ENCODE assay signal across 8 mouse cellular contexts in genomic region chr4:123071266-123071966, GRCm38 (mm10). TPM values are rescaled to one million over a fixed set of nuclear protein-coding genes. Genes with fewer than 3 reads are reported as not detected.
DNase-seq lines count a peak whose midpoint lies in the region; ATAC-seq and TF ChIP-seq lines count a peak whose summit lies in the region.

No protein-coding gene starts in this region.

- H3K9ac ChIP-seq in MEL (ENCODE audit: control insufficient read depth, low read depth, low read length, poor library complexity, severe bottlenecking), result peak overlapping the region; percentile 45
- H3K9ac ChIP-seq in embryonic facial prominence, embryonic 15.5 days, result no peak overlapping the region
- no peak overlapping the region for H3K9ac ChIP-seq in lung, postnatal 0 days (replicated peaks; ENCODE audit: low read depth)

- no peaks in the 10 kb centered on the region for H3K27me3 ChIP-seq in MEL (ENCODE audit: control insufficient read depth in 1 of 2, insufficient read depth in 2 of 2, low read length in 2 of 2)
- H3K27me3 ChIP-seq in embryonic facial prominence, embryonic 15.5 days, result no peaks in the 10 kb centered on the region
- no peaks in the 10 kb centered on the region; the same call in 1 of the 2 replicates for H3K27me3 ChIP-seq in lung, postnatal 0 days (replicated peaks; ENCODE audit: insufficient read depth, low read length)

- TF ChIP-seq EP300 in MEL (IDR thresholded peaks at IDR 0.05; ENCODE audit: low read depth in 1 of 2, low read length in 2 of 2), result peak; percentile 50 to 53; a peak in 2 of 4 replicates
- TF ChIP-seq EP300 in lung, postnatal 0 days (IDR thresholded peaks at IDR 0.05), result no peak

- TF ChIP-seq POLR2A in MEL (IDR thresholded peaks at IDR 0.05; ENCODE audit: control insufficient read depth in 1 of 2, insufficient read depth in 1 of 2, low read depth in 1 of 2, low read length in 2 of 2, poor library complexity in 1 of 2), result no peak

- no peaks in the 10 kb centered on the region for H3K79me2 ChIP-seq in MEL (ENCODE audit: control insufficient read depth, insufficient read depth, low read length, poor library complexity)

- peak; percentile 72; the same call in 1 of the 2 replicates for ATAC-seq in frontal cortex, adult (ENCODE audit: low TSS enrichment)
- ATAC-seq in embryonic facial prominence, embryonic 15.5 days (ENCODE audit: insufficient number of reproducible peaks, low FRiP score, low TSS enrichment, low read depth), result 0 out of 2 replicates have a peak, but pooled peaks have one; percentile 19
- peak; percentile 94 for ATAC-seq in lung, postnatal 0 days

- H3K36me3 ChIP-seq in MEL (ENCODE audit: control insufficient read depth in 1 of 2, insufficient read depth in 2 of 2, low read length in 2 of 2), result peaks cover 0 to 10% of the 10 kb centered on the region in 2 experiments; a peak in 2 of 4 replicates
- no peaks in the 10 kb centered on the region for H3K36me3 ChIP-seq in embryonic facial prominence, embryonic 15.5 days
- no peaks in the 10 kb centered on the region for H3K36me3 ChIP-seq in lung, postnatal 0 days (ENCODE audit: insufficient read depth, low read length)

- WGBS in embryonic facial prominence, embryonic 15.5 days, result 8% methylated on average over 13 of the region's 13 CpGs
- WGBS in lung, postnatal 0 days, result 4% methylated on average over 13 of the region's 13 CpGs

- no peak for DNase-seq in frontal cortex, postnatal 25 days (ENCODE audit: low spot score in 2 of 2)
- DNase-seq in MEL (ENCODE audit: low read depth, low spot score), result peak; percentile 92
- peak; percentile 44 for DNase-seq in kidney, adult 18-20 months
- peak; percentile 85 for DNase-seq in lung, postnatal 0 days (ENCODE audit: low spot score)
- DNase-seq in retina, postnatal 1 day, result peak; percentile 64
- peak; percentile 58 to 65 for DNase-seq in urinary bladder, postnatal 4 days (ENCODE audit: low spot score in 2 of 2)

- H3K27ac ChIP-seq in MEL (ENCODE audit: control insufficient read depth, low read depth, low read length), result peak overlapping the region; percentile 77
- H3K27ac ChIP-seq in embryonic facial prominence, embryonic 15.5 days (replicated peaks), result 0 out of 2 replicates have a peak overlapping the region, but pooled peaks have one; percentile 17
- no peak overlapping the region for H3K27ac ChIP-seq in lung, postnatal 0 days (ENCODE audit: low read length)

- H3K4me1 ChIP-seq in MEL (ENCODE audit: control insufficient read depth in 1 of 2, insufficient read depth in 2 of 2, low read length in 2 of 2), result peaks cover 12 to 21% of the 10 kb centered on the region in 2 experiments
- no peaks in the 10 kb centered on the region for H3K4me1 ChIP-seq in embryonic facial prominence, embryonic 15.5 days
- no peaks in the 10 kb centered on the region for H3K4me1 ChIP-seq in lung, postnatal 0 days (ENCODE audit: insufficient read depth, low read depth, low read length)

- H3K4me3 ChIP-seq in MEL (ENCODE audit: control insufficient read depth in 1 of 2, insufficient read depth in 1 of 2, low read depth in 2 of 2, low read length in 2 of 2), result peak overlapping the region; percentile 32 to 42
- no peak overlapping the region for H3K4me3 ChIP-seq in embryonic facial prominence, embryonic 15.5 days (replicated peaks)
- H3K4me3 ChIP-seq in lung, postnatal 0 days (ENCODE audit: low read depth, low read length), result no peak overlapping the region

- H3K4me2 ChIP-seq in embryonic facial prominence, embryonic 15.5 days (replicated peaks), result peak overlapping the region; percentile 30
- H3K4me2 ChIP-seq in lung, postnatal 0 days (replicated peaks; ENCODE audit: low read depth, low read length), result peak overlapping the region; percentile 28; the same call in 1 of the 2 replicates

- peak; percentile 38 to 80 (median 76) for TF ChIP-seq CTCF in MEL (IDR thresholded peaks at IDR 0.05 in 2 of 3, conservative IDR thresholded peaks at IDR 0.05 in 1 of 3; ENCODE audit: control insufficient read depth in 1 of 3, insufficient read depth in 1 of 3, low read depth in 2 of 3, low read length in 3 of 3, poor library complexity in 1 of 3, severe bottlenecking in 1 of 3)
- TF ChIP-seq CTCF in lung, postnatal 0 days (IDR thresholded peaks at IDR 0.05), result peak; percentile 67

- TF ChIP-seq RAD21 in MEL (IDR thresholded peaks at IDR 0.05; ENCODE audit: low read depth, low read length), result peak; percentile 40

- no peaks in the 10 kb centered on the region for H3K9me3 ChIP-seq in MEL (replicated peaks; ENCODE audit: insufficient read depth, low read length)
- H3K9me3 ChIP-seq in embryonic facial prominence, embryonic 15.5 days (replicated peaks), result no peaks in the 10 kb centered on the region
- H3K9me3 ChIP-seq in lung, postnatal 0 days (ENCODE audit: low read length), result no peaks in the 10 kb centered on the region

TF ChIP-seq in MEL, 35 proteins besides CTCF, POLR2A, EP300 and RAD21:
- 0 out of 2 replicates have a peak, but pooled peaks have one; percentile 16 for TF ChIP-seq RCOR1 (IDR thresholded peaks at IDR 0.05; ENCODE audit: low read depth, low read length)
- peak; percentile 41; the same call in 1 of the 2 replicates for TF ChIP-seq MAZ (IDR thresholded peaks at IDR 0.05; ENCODE audit: low read depth, low read length)
- peak; percentile 23; the same call in 1 of the 2 replicates for TF ChIP-seq TAL1 (IDR thresholded peaks at IDR 0.05; ENCODE audit: low read length)
- no peak for TF ChIP-seq GABPA (IDR thresholded peaks at IDR 0.05; ENCODE audit: low read depth, low read length)
- peak; percentile 57 for TF ChIP-seq SMC3 (IDR thresholded peaks at IDR 0.05; ENCODE audit: low read depth, low read length)
- TF ChIP-seq ZMIZ1 (IDR thresholded peaks at IDR 0.05; ENCODE audit: low read depth, low read length), result no peak
- no peak for TF ChIP-seq UBTF (IDR thresholded peaks at IDR 0.05; ENCODE audit: borderline replicate concordance, insufficient read depth, low read depth, low read length)
- peak; percentile 62; the same call in 1 of the 2 replicates for TF ChIP-seq ELF1 (IDR thresholded peaks at IDR 0.05; ENCODE audit: low read depth, low read length)
- peak; percentile 74 for TF ChIP-seq SIN3A (IDR thresholded peaks at IDR 0.05; ENCODE audit: low read length)
- TF ChIP-seq HCFC1 (IDR thresholded peaks at IDR 0.05; ENCODE audit: low read depth, low read length), result peak; percentile 62; the same call in 1 of the 2 replicates
- TF ChIP-seq ETS1 (IDR thresholded peaks at IDR 0.05; ENCODE audit: low read depth, low read length), result peak; percentile 70
- peak; percentile 39 for TF ChIP-seq TCF12 (IDR thresholded peaks at IDR 0.05; ENCODE audit: low read depth, low read length)
- no peak for TF ChIP-seq E2F4 (IDR thresholded peaks at IDR 0.05; ENCODE audit: borderline replicate concordance, low read depth, low read length)
- peak; percentile 95 for TF ChIP-seq JUND (IDR thresholded peaks at IDR 0.05; ENCODE audit: low read depth, low read length)
- peak; percentile 78 for TF ChIP-seq GATA1 (IDR thresholded peaks at IDR 0.05; ENCODE audit: low read depth, low read length)
TF ChIP-seq in MEL: peak in this region for 11.

RNA-seq across cellular contexts. Expression of gene Bmp8b, which starts 33.5 kb away (rescaled TPM):
- 0.08 TPM in 1 of 2 replicates, not detected in the other for total RNA-seq in MEL (2012; rRNA removed)
- polyA plus RNA-seq in MEL (2012; ENCODE audit: insufficient read depth in 1 of 2, insufficient read length in 2 of 2, low read depth in 1 of 2, low replicate concordance in 2 of 2, missing spikeins in 1 of 2), result under 1 TPM in 1 of 2 experiments, not detected in 1; 0.06 TPM
- 1.2 and 1.7 TPM in 2 replicates for polyA plus RNA-seq in embryonic facial prominence, embryonic 15.5 days (2015; fragmentation: Nextera tagmentation; extraction: Ambion mirVana)
- 0.57 and 0.84 TPM in 2 replicates for polyA plus RNA-seq in lung, postnatal 0 days (2015; fragmentation: Nextera tagmentation; extraction: Ambion mirVana)

RNA-seq across cellular contexts. Expression of gene Oxct2b, which starts 44.6 kb away (rescaled TPM):
- total RNA-seq in MEL (2012; rRNA removed), result not detected in 2 replicates
- not detected for polyA plus RNA-seq in MEL (2012; ENCODE audit: insufficient read depth in 1 of 2, insufficient read length in 2 of 2, low read depth in 1 of 2, low replicate concordance in 2 of 2, missing spikeins in 1 of 2)
- polyA plus RNA-seq in embryonic facial prominence, embryonic 15.5 days (2015; fragmentation: Nextera tagmentation; extraction: Ambion mirVana), result 0.13 and 0.24 TPM in 2 replicates
- not detected in 2 replicates for polyA plus RNA-seq in lung, postnatal 0 days (2015; fragmentation: Nextera tagmentation; extraction: Ambion mirVana)

RNA-seq across cellular contexts. Expression of gene Trit1, which starts 55.0 kb away (rescaled TPM):
- 14.9 and 19.6 TPM in 2 replicates for total RNA-seq in MEL (2012; rRNA removed)
- polyA plus RNA-seq in MEL (2012; ENCODE audit: insufficient read depth in 1 of 2, insufficient read length in 2 of 2, low read depth in 1 of 2, low replicate concordance in 2 of 2, missing spikeins in 1 of 2), result 10 to 100 TPM in 1 of 2 experiments, not detected in 1; 17.9 TPM
- polyA plus RNA-seq in embryonic facial prominence, embryonic 15.5 days (2015; fragmentation: Nextera tagmentation; extraction: Ambion mirVana), result 21.6 and 23.4 TPM in 2 replicates
- polyA plus RNA-seq in lung, postnatal 0 days (2015; fragmentation: Nextera tagmentation; extraction: Ambion mirVana), result 10.7 and 11.1 TPM in 2 replicates

Comparison
In these comparisons a context has a peak if more than half of its experiments do, and no peak if none do; other contexts are left out.
1. ATAC-seq: peak in every context shown above with its lines; median percentile 94 in lung, postnatal 0 days; 72 in frontal cortex, adult; 19 in embryonic facial prominence, embryonic 15.5 days.
2. DNase-seq: peak in MEL (single experiment), kidney, adult 18-20 months (single experiment), lung, postnatal 0 days (single experiment), retina, postnatal 1 day (single experiment) and urinary bladder, postnatal 4 days (2 of 2); none in frontal cortex, postnatal 25 days (0 of 2).
3. H3K4me3 ChIP-seq: peak in MEL (2 of 2); none in embryonic facial prominence, embryonic 15.5 days (single experiment) and lung, postnatal 0 days (single experiment).